Mouse (Mus musculus) left cerebral cortex, adult 9 months (tissue): ENCODE measurements around the gene Wfdc16.
A peak's percentile ranks its signal among the peaks of the same experiment; 100 is the strongest.
"Not testable (repeated sequence)": the region's sequence is repeated elsewhere in the genome, so short reads cannot be mapped to it uniquely, and the experiment has no call there.

ENCODE experiments used
- DNase-seq, 2 experiments: peaks; one replicate each; pipeline ENCODE4 v3.0.0; 2022; ENCODE audit warnings: low spot score in 2 of 2

The Wfdc16 gene

GRCm38 (mm10) chr2:164600179-164600578, 38.4 kb downstream of the Wfdc16 start:
- no peak for DNase-seq

GRCm38 (mm10) chr2:164593494-164593893, 45.1 kb downstream of the Wfdc16 start, which contains the start of gene Eppin:
Eppin (minus strand) TSS chr2:164593594.
- DNase-seq: no peak

DNA sequence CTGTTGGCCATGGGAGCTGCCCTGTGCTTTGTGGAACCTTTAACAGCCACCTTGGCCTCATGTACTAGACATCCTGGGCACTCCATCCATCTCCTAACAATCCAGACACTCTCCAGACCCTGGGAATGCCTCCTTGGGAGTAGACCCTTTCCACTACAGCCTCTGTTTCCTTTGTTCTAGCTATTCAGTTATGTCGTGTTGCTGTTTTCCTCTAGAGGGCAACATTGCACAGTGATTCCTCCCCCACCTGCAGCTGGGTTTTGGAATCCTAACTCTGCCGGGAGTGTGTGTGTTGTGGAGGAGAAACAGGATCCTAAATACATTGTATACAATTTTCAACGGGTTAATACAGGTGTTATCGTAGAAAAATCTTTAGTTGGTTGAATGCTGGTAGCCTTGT, 46.6 kb downstream of the Wfdc16 start:
- peak in 1 of 2 experiments; percentile 34 for DNase-seq

DNA sequence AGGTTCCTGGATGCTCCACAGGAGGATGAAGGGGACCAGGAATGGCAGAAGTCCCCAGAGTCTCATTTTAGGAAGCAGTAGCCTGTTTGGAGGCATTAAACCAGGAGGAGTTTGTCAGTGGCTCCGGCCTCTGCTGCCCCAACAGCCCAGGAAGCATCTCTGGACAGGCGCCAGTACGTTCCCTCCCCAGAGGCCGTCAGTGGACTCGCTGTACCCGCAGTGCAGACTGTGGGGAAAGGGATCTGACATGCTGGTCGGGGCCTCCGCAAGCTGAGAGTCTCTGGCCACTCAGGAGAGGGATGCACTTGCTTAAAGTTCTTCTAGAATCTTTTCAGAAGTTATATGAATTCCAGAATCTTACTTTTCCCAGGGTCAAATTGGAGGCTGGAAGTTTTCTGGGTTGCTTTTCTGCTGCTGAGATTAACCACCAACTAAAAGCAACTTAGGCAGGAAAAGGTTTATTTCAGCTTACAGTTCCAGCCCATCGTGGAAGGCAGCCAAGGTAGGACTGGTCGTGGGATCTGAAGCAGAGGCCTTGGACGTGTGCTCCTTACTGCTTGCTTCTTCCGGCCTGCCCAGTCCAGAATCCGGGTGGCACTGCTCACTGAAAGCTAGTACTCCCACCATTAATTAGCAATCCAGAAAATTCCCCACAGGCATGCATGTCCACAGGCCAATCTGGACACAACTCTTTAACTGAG, 53.4 kb downstream of the Wfdc16 start, which contains the start of gene Wfdc6a:
Gene Wfdc6a (minus strand): TSS at position 423 of the 701 bp plus-strand sequence.
- not testable (repeated sequence) for DNase-seq
